Mouse (Mus musculus): ENCODE measurements around the gene AI182371. TPM values are rescaled to one million over a fixed set of nuclear protein-coding genes. Genes with fewer than 3 reads are reported as not detected.

AI182371 gene
- total and polyA plus RNA-seq, 2 experiments: 129 to 592 TPM

GRCm38 (mm10) chr2:35038580-35039375 lies 62.6 kb downstream of the AI182371 start:
- no peaks in the 10 kb centered on the region for H3K4me1 ChIP-seq (ENCODE audit: control insufficient read depth, insufficient read depth, low read length)
- no peak overlapping the region for H3K27ac ChIP-seq (replicated peaks; ENCODE audit: insufficient read depth, low read depth, low read length)
- H3K36me3 ChIP-seq (ENCODE audit: control insufficient read depth, insufficient read depth, low read length): peaks cover 68% of the 10 kb centered on the region
- WGBS: 85% methylated on average over 9 of the region's 9 CpGs
- peak; percentile 46 for DNase-seq (ENCODE audit: extremely low read depth, low read depth, low spot score)
- no peaks in the 10 kb centered on the region for H3K79me2 ChIP-seq (ENCODE audit: control insufficient read depth, insufficient read depth, low read length)
- H3K9ac ChIP-seq (ENCODE audit: low read depth, low read length): no peak overlapping the region
- TF ChIP-seq POLR2A (IDR thresholded peaks at IDR 0.05; ENCODE audit: extremely low read depth, insufficient read depth, low read length) (no peak), CTCF (IDR thresholded peaks at IDR 0.05; ENCODE audit: low read depth, low read length) (no peak)
- no peaks in the 10 kb centered on the region for H3K27me3 ChIP-seq (ENCODE audit: control insufficient read depth, insufficient read depth, low read length)
- no peak overlapping the region for H3K4me3 ChIP-seq (ENCODE audit: insufficient read depth, low read depth, low read length)

Other genes starting within 250 kb of the AI182371 start
- gene Cutal, start 227.1 kb downstream of the AI182371 start, total RNA-seq (2014; rRNA removed): 48.2 and 48.6 TPM in 2 replicates
- gene Cutal, start 227.1 kb downstream of the AI182371 start, polyA plus RNA-seq (2012; rRNA removed): 341 and 358 TPM in 2 replicates
- 31.1 and 32.7 TPM in 2 replicates for gene Psmd5, start 226.6 kb downstream of the AI182371 start, total RNA-seq (2014; rRNA removed)
- 15.1 and 18.1 TPM in 2 replicates for gene Psmd5, start 226.6 kb downstream of the AI182371 start, polyA plus RNA-seq (2012; rRNA removed)
- 0.20 and 0.55 TPM in 2 replicates for gene Phf19, start 187.5 kb downstream of the AI182371 start, total RNA-seq (2014; rRNA removed)
- gene Phf19, start 187.5 kb downstream of the AI182371 start, polyA plus RNA-seq (2012; rRNA removed): 0.21 and 0.61 TPM in 2 replicates
- gene Traf1, start 139.8 kb downstream of the AI182371 start, total RNA-seq (2014; rRNA removed): 0.55 and 1.2 TPM in 2 replicates
- gene Traf1, start 139.8 kb downstream of the AI182371 start, polyA plus RNA-seq (2012; rRNA removed): 0.75 and 1.2 TPM in 2 replicates
- gene Hc, start 40.1 kb downstream of the AI182371 start, total RNA-seq (2014; rRNA removed): 567 and 594 TPM in 2 replicates
- gene Hc, start 40.1 kb downstream of the AI182371 start, polyA plus RNA-seq (2012; rRNA removed): 121 and 139 TPM in 2 replicates
- gene Cntrl, start 7.9 kb upstream of the AI182371 start, total RNA-seq (2014; rRNA removed): 13.0 and 22.8 TPM in 2 replicates
- gene Cntrl, start 7.9 kb upstream of the AI182371 start, polyA plus RNA-seq (2012; rRNA removed): 4.9 and 6.1 TPM in 2 replicates
- gene Rab14, start 99.6 kb upstream of the AI182371 start, total RNA-seq (2014; rRNA removed): 109 and 112 TPM in 2 replicates
- 246 and 305 TPM in 2 replicates for gene Rab14, start 99.6 kb upstream of the AI182371 start, polyA plus RNA-seq (2012; rRNA removed)
- gene Gsn, start 154.8 kb upstream of the AI182371 start, total RNA-seq (2014; rRNA removed): 16.9 and 22.8 TPM in 2 replicates
- gene Gsn, start 154.8 kb upstream of the AI182371 start, polyA plus RNA-seq (2012; rRNA removed): 20.9 and 22.5 TPM in 2 replicates
- gene Stom, start 235.4 kb upstream of the AI182371 start, total RNA-seq (2014; rRNA removed): 42.4 and 46.7 TPM in 2 replicates
- gene Stom, start 235.4 kb upstream of the AI182371 start, polyA plus RNA-seq (2012; rRNA removed): 34.2 and 40.3 TPM in 2 replicates